Mouse (Mus musculus) limb, embryonic 14.5 days (tissue): ENCODE results near the gene Rab4b. TPM values are rescaled to one million over a fixed set of nuclear protein-coding genes. Genes with fewer than 3 reads are reported as not detected.

Source experiments
- ATAC-seq: fragments of 200-750 bp; cut with Nextera tagmentation; 2 replicates; pipeline ENCODE4 v1.8.0; 2017; ENCODE audit warnings: low read depth, moderate number of reproducible peaks, moderate TSS enrichment; ENCODE audit not compliant: low FRiP score
- DNase-seq: peaks from one replicate; pipeline ENCODE4 v3.0.0-alpha.2; 2015; ENCODE audit warnings: low spot score
- H3K27ac ChIP-seq: fragments of 300-500 bp; sonication (generic); replicated peaks from 2 replicates; pipeline ENCODE4 v1.5.1; 2014; ENCODE audit warnings: low read depth, mild to moderate bottlenecking, low read length, moderate library complexity, mixed read lengths
- H3K27me3 ChIP-seq: fragments of 300-500 bp; sonication (generic); 2 replicates; pipeline ENCODE4 v1.6.1; 2014; ENCODE audit warnings: low read length, mixed read lengths; ENCODE audit not compliant: control insufficient read depth, insufficient read depth
- H3K36me3 ChIP-seq: fragments of 300-500 bp; sonication (generic); 2 replicates; pipeline ENCODE4 v1.6.1; 2014; ENCODE audit warnings: mild to moderate bottlenecking, low read length, moderate library complexity, mixed read lengths; ENCODE audit not compliant: control insufficient read depth, insufficient read depth
- H3K4me1 ChIP-seq: fragments of 300-500 bp; sonication (generic); 2 replicates; pipeline ENCODE4 v1.6.1; 2014; ENCODE audit warnings: antibody characterized with exemption, low read length, mixed read lengths; ENCODE audit not compliant: control insufficient read depth, insufficient read depth
- H3K4me2 ChIP-seq: fragments of 300-500 bp; sonication (generic); replicated peaks from 2 replicates; pipeline ENCODE4 v1.6.1; 2014; ENCODE audit warnings: low read depth, mild to moderate bottlenecking, low read length, moderate library complexity; ENCODE audit not compliant: severe bottlenecking
- H3K4me3 ChIP-seq: fragments of 300-500 bp; sonication (generic); replicated peaks from 2 replicates; pipeline ENCODE4 v1.5.1; 2014; ENCODE audit warnings: low read length
- H3K9ac ChIP-seq: fragments of 300-500 bp; sonication (generic); 2 replicates; pipeline ENCODE4 v1.6.1; 2014; ENCODE audit warnings: mild to moderate bottlenecking, low read depth, low read length, moderate library complexity; ENCODE audit not compliant: severe bottlenecking
- H3K9me3 ChIP-seq: fragments of 300-500 bp; sonication (generic); 2 replicates; pipeline ENCODE4 v1.6.1; 2016; ENCODE audit warnings: low read length; ENCODE audit not compliant: control insufficient read depth
- POLR2A ChIP-seq: fragments of 200-500 bp; IDR thresholded peaks from 2 replicates; pipeline ENCODE4 v1.8.0; 2012; ENCODE audit warnings: inconsistent platforms, mild to moderate bottlenecking, moderate library complexity, borderline replicate concordance; ENCODE audit not compliant: insufficient read depth, insufficient read length; ENCODE audit errors: extremely low read depth
- WGBS: fragments of 180-500 bp; shearing (Covaris S2); extraction: QIAGEN DNeasy Blood & Tissue Kit; methylation state at CpG from one replicate; pipeline ENCODE4 v1.1.7; 2014; 5-methylcytosine and 5-hydroxymethylcytosine counted together
- polyA plus RNA-seq, 2 experiments: library from polyadenylated mRNA; depleted of rRNA in 1 of 2; stranded (reverse) in 1 of 2; unstranded in 1 of 2; fragments of >200 nt; fragmentation: Nextera tagmentation in 1 of 2; extraction: Ambion mirVana in 1 of 2; gene quantifications; 2 replicates each; pipeline versions ENCODE4 v1.2.1 to v1.2.3; 2012 to 2014

Rab4b gene
- polyA plus RNA-seq, 2 experiments, result 61.5 to 78.3 TPM

DNA sequence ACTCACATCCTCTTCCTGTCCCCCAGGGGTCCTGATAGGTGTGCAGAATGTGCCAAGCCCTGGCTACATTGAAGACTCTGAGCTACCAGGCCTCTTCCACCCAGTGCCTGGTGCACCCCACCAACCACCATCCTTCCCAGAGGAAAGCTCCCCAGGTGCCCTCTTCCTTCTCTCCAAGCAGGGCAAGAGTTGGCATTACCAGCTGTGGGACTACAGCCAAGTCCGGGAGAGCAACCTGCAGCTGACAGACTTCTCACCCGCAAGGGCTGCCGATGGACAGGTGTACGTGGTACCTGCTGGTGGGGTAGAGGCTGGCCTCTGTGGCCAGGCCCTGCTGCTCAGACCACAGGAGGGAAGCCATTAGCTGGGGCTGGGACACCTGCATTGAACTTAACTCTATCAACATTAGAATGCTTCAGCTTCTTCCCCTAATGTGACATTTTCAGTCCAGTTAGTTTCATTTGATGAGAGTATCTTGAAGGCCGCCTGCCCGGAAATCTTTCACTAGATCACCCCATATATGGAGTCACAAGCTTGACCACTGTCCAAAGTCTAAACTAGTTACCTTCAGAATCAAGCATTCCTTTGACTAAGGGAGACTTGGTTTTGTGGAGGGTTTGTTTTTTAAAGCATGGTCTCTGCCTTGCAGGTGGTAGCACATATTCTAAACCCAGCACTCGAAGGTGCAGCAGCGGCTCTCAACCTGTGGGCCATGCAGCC, 25.2 kb upstream of the Rab4b start:
- no peak for ATAC-seq
- no peak overlapping the region for H3K4me3 ChIP-seq
- 97% methylated on average over 8 of the region's 8 CpGs for WGBS
- H3K4me1 ChIP-seq, result no peaks in the 10 kb centered on the region
- DNase-seq, result no peak
- TF ChIP-seq POLR2A, result no peak
- H3K36me3 ChIP-seq, result peaks cover 51% of the 10 kb centered on the region
- no peak overlapping the region for H3K9ac ChIP-seq
- no peak overlapping the region for H3K4me2 ChIP-seq
- no peak overlapping the region for H3K27ac ChIP-seq
- H3K27me3 ChIP-seq, result no peaks in the 10 kb centered on the region
- no peaks in the 10 kb centered on the region for H3K9me3 ChIP-seq

DNA sequence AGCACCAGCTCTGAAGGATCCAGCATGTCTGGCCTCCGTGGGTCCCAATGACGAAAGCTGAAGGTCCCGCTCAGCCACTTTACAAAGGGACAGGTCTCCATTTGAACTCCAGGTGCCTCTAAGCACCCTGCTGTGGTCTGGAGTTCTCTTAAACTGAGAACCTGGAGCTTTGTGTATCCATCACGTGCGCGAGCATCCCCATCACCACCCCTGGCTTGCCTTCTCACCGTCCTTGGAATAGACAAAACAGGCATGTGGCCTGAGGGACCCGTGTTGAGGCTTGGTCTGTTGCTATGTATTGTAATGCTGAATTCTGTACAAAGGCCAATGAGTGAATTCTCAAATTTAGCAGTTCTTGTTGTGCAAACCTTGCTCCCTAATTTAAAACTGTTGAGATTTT, 20.1 kb upstream of the Rab4b start:
- peaks cover 14% of the 10 kb centered on the region for H3K4me1 ChIP-seq
- H3K9ac ChIP-seq, result no peak overlapping the region
- no peaks in the 10 kb centered on the region for H3K27me3 ChIP-seq
- H3K4me3 ChIP-seq, result no peak overlapping the region
- peaks cover 27% of the 10 kb centered on the region for H3K36me3 ChIP-seq
- no peak for TF ChIP-seq POLR2A
- H3K9me3 ChIP-seq, result no peaks in the 10 kb centered on the region
- 93% methylated on average over 8 of the region's 8 CpGs for WGBS
- ATAC-seq, result no peak
- H3K27ac ChIP-seq, result no peak overlapping the region
- no peak for DNase-seq
- no peak overlapping the region for H3K4me2 ChIP-seq

DNA sequence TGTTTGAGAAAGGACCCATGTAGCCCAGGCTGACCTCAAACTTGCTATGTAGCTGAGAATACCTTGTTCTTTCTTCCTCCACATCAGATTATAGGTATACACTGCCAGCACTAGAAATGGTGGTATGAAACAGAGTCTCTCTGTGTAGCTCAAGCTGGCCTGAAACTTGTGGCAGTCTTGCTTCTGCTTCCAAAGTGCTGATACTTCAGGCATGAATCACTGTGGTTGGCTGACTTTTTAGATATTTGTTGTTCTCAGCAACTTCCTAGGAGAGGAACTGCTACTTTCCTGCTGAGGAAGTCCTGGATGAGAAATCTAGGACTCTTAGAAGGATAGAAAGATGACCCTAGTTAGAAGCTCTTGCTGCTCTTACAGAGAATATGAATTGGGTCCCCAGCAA, 19.7 kb upstream of the Rab4b start:
- Histone ChIP-seq H3K27me3 (no peaks in the 10 kb centered on the region), H3K4me2 (no peak overlapping the region), H3K4me3 (no peak overlapping the region), H3K4me1 (peaks cover 16% of the 10 kb centered on the region), H3K9me3 (no peaks in the 10 kb centered on the region), H3K9ac (no peak overlapping the region), H3K27ac (no peak overlapping the region), H3K36me3 (peaks cover 31% of the 10 kb centered on the region)
- DNase-seq, result no peak
- ATAC-seq, result no peak
- TF ChIP-seq POLR2A, result no peak

GRCm38 (mm10) chr7:27197634-27198033, 18.9 kb upstream of the Rab4b start:
- ATAC-seq, result no peak
- H3K36me3 ChIP-seq, result peaks cover 34% of the 10 kb centered on the region
- H3K4me1 ChIP-seq, result peaks cover 16% of the 10 kb centered on the region

GRCm38 (mm10) chr7:27197136-27197535, 18.4 kb upstream of the Rab4b start:
- TF ChIP-seq POLR2A, result no peak
- Histone ChIP-seq H3K9ac (no peak overlapping the region), H3K4me3 (no peak overlapping the region), H3K27ac (no peak overlapping the region), H3K9me3 (no peaks in the 10 kb centered on the region), H3K4me1 (peaks cover 16% of the 10 kb centered on the region), H3K4me2 (no peak overlapping the region; the same call in 1 of the 2 replicates), H3K27me3 (no peaks in the 10 kb centered on the region), H3K36me3 (peaks cover 34% of the 10 kb centered on the region)
- WGBS, result 91% methylated on average over 3 of the region's 3 CpGs
- DNase-seq (no peak), ATAC-seq (no peak)

More at GRCm38 (mm10) chr7:27197634-27198033, 18.9 kb upstream of the Rab4b start:
- no peaks in the 10 kb centered on the region for H3K9me3 ChIP-seq
- no peak overlapping the region for H3K27ac ChIP-seq
- no peak overlapping the region for H3K9ac ChIP-seq
- no peak for DNase-seq
- no peak overlapping the region for H3K4me3 ChIP-seq
- H3K4me2 ChIP-seq, result no peak overlapping the region
- H3K27me3 ChIP-seq, result no peaks in the 10 kb centered on the region
- WGBS, result 91% methylated on average over 8 of the region's 8 CpGs
- TF ChIP-seq POLR2A, result no peak
